Mouse (Mus musculus) olfactory bulb, adult 2 months (tissue): ENCODE measurements around the gene Eif4b.

ENCODE experiments used
- CTCF ChIP-seq: fragments of 200-500 bp; IDR thresholded peaks from 2 replicates; pipeline ENCODE4 v1.5.1; 2012; ENCODE audit warnings: low read depth, mild to moderate bottlenecking, low read length, moderate library complexity; ENCODE audit not compliant: insufficient read depth
- POLR2A ChIP-seq: fragments of 200-500 bp; IDR thresholded peaks from 2 replicates; pipeline ENCODE4 v1.6.1; 2012; ENCODE audit warnings: mild to moderate bottlenecking, low read depth, low read length, moderate library complexity; ENCODE audit not compliant: insufficient read depth

DNA sequence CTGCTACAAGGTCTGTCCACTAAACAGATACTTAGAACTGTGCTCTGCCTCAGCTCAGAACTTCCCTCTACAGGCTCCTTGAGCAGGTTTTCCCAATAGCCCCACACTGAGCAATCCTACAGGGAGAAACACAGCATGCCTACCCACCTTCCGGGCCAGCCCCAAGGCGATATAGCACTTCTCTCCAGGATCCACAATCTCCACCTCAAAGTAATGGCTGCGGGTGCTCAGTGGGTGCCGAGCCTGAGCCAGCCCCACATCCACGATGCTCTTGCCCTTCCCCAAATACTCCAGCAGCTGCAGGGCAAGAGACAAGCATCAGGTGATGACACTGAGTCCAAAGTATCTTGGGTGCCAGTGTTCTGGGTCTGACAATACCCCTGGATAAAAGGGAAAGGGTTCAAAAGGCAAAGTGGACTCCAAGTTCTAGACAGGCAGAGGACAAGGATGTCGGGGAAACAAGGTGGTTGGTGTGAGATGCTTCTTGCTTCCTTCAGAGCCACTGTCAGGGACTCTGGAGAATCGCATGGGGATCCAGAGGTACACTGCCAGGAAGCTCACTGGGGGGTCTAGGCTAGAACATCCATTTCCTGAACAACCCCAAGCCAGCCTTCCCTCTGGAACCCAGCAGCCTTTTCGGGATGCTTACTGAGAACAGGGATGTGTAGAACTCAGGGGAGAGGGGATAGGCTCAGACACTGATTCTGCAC is 45.7 kb downstream of the Eif4b start:
- TF ChIP-seq POLR2A (no peak), CTCF (no peak)
